Mouse (Mus musculus) spleen, postnatal 4 days (tissue): ENCODE data around the gene Wdfy2.
"Not testable (repeated sequence)": the region's sequence is repeated elsewhere in the genome, so short reads cannot be mapped to it uniquely, and the experiment has no call there.

ENCODE experiments used
- DNase-seq, 2 experiments: peaks; one replicate each; pipeline ENCODE4 v3.0.0; 2022; ENCODE audit warnings: low spot score in 2 of 2

Gene Wdfy2

DNA sequence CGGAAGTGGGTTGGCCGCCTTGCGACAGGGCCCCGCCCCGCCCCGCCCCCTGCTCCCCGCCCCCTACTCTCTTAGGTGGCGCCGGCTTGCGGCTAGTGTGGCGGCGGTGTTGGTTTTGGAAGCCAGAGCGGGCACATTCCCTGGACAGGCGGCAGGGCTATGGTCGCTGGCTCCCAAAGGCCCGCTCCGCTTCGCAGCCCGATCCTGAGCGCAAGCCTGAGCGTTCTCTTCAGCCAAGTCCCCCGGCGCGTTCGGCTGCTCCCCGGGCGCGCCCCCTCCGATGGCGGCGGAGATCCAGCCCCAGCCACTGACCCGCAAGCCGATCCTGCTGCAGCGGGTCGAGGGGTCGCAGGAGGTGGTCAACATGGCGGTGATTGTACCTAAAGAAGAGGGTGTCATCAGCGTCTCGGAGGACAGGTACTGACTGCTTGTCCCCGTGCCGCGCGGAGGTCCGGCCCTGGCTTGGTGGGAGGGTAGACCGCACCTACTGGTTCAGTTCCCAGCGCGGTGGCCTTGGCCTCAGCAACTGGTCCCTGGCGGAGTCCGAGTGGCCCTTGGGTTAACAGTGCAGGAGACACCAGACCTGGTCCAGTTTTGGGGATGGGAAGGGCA lies at the start of gene Wdfy2:
Gene Wdfy2, plus strand, starts transcription at position 38 of the 612 bp plus-strand sequence.
- DNase-seq: peak in 1 of 2 experiments; percentile 82

DNA sequence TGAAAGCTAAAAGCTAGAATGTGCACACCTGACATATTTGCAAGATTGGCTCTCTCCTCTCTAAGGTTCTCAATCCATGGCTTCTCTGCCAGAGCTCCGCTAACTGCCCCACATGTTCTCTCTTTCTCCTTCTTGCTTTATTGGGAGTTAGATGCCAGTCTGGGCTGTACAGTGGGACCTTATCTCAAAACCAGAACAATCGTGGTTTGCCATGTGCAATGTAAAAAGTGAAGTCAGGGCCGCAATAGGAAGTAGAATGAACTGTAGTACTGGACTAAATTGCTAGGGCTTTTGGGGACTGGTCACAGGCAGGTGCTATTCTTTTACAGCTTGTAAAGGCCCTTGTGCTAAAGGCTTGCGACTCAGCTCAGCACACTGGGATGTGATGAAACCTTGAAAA lies 48.2 kb upstream of the Wdfy2 start:
- no peak for DNase-seq

DNA sequence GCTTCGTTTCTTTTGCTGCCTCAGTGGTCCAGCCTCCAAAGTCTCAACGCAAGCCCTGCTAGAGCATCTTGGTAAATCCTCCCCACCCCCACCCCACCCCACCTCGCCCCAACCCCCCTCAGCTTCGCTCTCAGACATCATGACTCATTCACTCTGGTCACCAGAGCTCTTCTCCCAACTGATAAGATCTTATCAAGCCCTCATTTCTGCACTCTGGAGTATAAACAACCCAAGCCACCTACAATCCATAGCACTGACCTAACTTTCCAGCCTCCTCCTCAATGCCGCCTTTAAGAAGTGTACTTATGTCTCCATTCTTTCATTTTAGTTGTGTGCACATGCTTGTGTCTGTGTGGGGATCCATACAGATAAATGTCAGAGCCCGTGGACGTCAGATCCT lies 41.8 kb upstream of the Wdfy2 start:
- DNase-seq: no peak

DNA sequence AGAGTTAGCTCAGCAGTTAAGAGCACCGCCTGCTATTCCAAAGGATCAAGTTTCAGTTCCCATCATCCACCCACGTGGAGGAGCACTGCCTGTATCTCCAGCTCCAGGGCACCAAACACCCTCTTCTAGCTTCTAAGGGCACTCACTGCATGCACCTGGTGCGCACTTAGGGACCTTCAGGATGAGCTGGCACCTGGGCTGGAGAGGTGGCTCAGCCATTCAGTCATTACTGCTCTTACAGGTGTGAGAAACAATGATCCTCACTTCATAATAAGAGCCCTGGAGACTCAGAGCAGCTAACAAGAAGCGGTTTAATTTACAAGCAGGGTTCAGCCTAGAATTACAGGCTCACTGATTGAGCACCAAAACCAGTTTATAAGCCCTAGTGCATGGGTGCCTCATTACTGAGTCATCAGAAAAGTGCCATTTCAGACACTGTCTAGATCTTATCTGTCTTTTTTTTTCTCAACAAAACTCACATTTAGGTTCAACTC lies 38.8 kb upstream of the Wdfy2 start:
- no peak for DNase-seq

DNA sequence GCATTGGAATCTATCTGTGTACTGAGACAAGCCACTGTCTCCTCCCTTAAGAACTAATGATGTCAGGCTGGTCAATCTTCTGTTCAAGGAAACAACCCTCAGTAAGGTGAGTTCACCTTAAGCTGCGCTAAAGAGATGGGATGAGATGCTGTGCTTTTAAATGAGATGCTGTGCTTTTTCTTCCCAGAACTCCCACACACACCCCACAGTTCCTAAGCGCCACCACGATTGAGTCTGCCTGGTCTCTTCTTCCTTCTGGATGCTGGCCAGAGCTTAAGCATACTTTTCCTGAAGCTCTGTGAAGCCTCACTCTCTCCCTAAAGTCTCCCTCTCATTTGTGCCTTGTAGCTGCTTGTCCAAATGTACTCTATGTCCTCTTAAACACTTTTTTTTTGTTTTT lies 36.7 kb upstream of the Wdfy2 start:
- DNase-seq: no peak

DNA sequence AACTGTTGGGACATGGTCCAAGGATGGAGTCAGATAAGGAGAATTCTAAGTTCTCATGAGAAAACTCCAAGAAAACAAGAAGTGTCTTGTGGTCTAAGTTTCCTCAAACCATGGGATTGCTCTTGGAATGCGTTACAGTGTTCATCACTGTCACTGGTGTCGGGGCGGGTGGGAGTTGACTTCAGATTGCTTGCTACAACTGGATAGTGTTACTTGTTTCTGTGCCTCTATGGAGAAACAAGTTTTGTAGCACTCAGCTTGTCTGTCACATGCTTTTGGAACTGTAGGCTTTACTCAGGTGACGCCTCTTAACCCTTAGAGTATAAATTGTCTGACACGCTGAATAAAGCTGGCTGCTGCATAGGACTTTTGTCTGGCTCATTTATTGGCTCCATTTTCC lies 34.3 kb upstream of the Wdfy2 start:
- DNase-seq: no peak

DNA sequence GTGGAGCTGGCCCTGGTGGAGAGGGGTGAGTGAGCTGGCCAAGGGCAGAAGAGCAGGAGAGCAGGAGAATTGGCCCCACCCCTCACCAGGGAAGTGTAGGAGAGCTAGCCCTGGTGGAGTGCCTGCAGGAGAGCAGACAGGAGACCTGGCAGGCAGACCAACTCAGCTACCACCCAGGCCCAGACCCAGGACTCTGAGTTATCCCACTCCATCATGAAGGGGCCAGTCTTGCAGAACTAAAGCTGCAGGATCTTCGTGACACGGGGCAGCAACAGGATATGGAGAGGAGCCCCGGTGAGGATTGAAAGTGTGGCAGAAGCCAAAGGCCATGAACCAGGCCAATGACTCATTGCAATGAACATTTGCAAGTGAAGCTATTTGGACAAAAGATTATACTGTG lies 30.6 kb upstream of the Wdfy2 start:
- DNase-seq: no peak

DNA sequence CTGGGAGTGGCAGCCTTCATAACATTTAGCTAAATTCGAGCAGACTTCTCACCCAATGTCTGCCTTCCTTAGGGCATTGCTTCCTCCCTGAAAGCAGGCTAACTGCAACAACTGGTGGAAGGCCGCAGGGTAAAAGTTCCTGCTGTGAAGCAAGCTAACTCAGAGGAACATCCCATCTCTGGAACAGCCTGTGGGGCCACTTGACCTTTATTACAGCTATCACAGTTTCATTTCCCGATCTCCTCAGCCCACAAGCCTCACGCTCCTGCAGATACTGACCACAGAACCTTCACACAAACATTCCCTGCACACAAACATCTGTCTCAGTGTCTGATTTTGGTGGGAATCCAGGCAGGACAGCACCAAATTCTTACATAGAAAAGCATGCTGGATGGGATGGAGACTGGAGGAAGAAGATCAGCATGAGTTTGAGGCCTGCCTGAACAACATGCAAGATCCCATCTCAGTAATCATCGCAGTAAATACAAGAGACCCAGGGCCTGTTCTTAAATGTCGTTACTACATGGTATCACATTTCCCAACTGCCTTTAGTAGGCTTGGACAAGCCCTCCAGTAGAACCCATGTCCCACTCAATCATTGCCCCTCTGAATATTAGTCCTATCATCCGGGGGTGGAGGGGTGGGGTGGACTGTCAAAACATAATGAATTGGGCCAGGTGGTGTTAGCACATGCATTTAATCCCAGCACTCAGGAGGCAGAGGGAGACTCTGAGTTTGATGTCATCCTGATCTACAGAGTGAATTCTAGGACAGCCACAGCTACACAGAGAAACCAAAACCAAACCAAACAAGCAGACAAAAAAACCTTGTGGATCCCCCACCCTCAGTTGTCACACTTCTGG lies 28.6 kb upstream of the Wdfy2 start:
- DNase-seq: no peak

DNA sequence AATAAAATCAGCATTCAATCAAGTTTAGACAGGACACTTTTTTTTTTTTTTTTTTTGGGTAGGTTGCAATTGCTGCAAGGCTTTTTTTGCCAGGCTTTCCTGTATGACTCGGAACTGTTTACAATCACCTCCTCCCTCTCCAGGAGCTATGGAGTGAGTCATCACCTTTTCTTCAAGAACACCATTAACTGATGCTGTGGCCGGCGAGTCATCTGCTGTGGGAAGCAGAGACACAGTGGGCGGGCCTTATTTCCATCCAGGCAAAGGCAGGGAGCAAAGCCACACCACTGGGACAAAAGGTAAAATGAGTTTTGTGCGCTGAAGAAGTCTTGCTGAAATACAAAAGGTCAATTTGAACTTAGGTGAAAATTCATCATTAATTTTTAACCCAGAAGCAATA lies 24.7 kb upstream of the Wdfy2 start:
- DNase-seq: no peak

DNA sequence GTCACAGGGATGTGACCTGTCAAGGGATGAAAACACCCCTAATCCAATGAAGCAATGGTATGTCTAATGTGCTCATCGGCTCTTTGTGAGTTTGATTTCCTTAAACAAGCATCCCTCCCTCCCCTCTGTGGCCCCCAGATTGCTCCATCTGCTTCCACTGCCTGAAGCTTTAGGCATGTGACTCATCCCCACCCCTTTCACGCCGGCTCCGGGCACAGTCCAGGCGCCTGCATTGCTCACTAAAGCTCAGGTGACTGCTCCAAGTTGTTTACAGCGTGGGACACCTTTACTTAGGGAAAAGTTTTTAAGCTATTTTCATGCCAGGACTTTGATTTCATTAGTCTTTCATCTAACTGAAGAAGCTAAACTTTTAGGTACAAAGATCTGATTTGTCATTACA lies 22.9 kb upstream of the Wdfy2 start:
- no peak for DNase-seq

DNA sequence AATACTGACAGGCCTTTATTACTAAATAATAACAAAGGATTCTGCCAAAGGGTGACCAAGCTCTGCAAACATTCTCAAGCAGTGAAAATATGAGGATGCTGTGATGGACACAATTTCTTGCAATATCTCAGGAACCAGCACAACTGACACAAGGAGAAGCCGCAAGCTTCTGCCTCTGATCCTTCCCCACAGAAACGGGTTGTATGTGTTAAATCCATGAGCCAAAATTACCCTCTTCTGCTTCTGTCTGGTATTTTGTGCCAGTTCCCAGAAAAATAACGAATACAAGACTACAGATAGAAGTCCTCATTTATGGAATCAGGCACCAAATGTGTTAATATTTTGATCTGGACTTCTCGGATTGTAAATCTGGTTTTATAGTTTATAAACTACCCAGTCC lies 20.7 kb upstream of the Wdfy2 start:
- no peak for DNase-seq

DNA sequence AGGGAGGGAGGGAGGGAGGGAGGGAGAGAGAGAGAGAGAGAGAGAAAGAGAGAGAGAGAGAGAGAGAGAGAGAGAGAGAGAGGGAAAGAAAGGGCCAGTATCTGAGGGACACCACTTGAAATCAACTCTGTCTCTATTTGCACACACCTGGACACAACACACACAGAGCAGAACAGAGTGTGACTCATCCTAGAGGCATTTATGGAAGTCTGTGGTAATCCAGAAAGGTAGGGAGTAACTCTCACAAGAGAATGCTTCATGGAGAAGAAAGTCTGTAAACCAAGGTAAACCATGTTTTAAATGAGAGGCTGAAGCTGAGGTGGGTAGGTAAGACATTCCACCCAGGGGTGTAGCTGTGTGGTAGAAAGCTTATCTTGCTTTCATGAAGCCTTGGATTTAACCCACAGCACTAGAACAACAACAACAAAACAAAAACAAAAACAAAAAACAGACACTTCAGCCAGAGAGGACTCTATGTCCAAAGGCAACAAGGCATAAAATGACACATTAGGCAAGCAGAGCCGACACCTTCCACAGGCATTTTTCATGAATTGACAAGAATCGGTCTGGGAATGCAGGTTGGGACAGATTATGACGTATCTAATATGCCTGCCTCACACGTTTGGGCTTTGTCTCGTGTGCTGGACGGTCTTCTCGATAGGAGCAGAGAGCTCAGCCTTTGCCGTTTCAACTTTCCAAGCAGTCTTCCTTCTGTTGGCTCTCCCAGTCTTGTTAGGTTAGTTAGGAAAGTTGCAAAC lies 11.7 kb upstream of the Wdfy2 start:
- DNase-seq: no peak

DNA sequence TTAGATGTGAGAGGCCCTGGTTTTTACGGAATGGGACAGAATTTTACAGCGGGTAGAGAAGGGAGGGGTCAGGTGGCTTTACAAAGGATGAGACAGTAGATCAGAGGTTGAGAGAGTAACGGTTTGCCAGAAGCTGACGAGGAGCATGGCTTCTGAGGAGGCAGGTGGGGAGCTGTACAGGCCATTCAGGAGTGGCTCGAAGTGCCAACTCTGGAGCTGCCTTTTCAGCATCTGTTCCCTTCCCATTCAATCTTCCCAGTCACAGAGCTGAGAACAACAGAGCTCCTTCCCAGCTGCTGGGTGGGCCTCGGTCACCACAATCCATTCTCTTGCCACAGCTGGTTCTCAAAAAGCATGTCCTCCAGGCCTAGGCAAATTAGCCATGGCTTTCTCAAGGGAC lies 8.2 kb upstream of the Wdfy2 start:
- no peak for DNase-seq

DNA sequence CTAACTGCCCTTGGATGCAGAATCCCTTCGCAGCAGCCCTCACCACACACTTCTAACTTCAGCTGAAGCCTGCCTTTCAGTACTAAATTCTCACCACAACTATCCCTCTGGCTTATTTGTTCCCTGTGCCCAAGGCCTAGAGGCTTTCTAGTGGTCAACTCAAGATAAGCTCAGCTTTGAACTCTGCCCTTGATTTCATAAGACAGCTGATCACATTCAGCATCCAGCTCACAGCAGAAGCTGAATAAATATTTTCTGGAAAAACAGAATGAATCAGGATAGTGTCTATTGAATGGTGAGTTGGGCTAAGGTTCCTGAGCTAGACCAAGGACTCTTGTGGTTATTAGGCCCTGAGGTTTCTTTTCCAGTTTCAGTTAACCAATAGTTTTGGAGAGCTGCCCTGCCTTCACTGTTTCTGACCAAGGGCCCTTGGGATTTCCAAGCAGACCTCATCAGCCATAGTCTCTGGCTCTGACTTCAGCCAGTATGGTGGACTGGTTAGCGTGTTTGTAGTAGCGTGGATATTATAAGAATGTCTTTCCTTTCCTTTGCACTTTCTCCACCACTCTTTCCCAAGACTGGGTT lies 5.7 kb upstream of the Wdfy2 start:
- no peak for DNase-seq

DNA sequence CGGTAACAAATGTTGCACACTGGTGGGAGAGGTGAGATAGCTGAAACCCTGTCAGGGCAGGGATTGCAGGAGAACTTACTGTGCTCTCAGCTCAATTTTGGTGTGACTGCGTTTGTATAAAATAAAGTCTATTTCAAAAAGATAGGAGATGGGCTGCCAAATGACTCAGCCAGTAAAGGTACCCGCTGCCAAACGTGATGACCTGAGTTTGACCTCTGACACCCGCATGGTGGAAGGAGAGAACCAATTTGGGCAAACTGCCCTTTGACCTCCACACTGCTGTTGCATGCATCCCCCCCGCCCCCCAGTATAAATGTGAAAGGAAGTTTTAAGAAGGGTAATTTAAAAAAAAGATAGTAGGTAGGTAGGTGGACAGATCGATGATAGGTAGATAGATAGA lies 4.4 kb upstream of the Wdfy2 start:
- no peak for DNase-seq

DNA sequence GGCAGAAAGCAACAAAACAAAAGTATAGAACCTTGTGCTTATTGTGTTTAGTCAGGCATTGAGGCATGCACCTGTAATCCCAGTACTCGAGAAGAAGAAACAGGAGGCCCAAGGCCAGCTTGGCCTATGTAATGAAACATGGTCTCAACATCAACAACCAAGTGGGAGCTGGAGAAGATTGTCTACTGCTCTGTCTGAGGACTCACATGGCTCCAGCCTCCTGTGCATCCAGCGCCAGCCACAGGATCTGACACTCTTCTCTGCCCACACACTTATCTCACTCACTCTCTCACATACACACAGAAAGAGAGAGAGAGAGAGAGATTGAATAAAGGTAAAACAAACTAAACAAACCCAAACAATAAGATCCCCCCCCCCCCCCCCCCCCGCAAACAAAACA lies 3.9 kb upstream of the Wdfy2 start:
- no peak for DNase-seq

DNA sequence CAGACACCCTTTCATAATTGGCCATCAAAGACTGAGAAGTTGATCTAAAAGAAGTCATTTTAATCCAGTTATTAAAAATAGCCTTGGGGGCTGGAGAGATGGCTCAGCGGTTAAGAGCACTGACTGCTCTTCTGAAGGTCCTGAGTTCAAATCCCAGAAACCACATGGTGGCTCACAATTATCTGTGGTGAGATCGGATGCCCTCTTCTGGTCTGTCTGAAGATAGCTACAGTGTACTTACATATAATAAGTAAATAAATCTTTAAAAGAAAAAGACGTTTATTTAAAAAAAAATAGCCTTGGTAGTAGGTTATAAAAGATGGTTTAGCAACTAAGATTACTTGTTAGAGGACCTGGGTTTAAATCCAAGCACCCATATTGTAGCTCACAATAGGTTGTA lies 1.7 kb upstream of the Wdfy2 start:
- DNase-seq: not testable (repeated sequence)

DNA sequence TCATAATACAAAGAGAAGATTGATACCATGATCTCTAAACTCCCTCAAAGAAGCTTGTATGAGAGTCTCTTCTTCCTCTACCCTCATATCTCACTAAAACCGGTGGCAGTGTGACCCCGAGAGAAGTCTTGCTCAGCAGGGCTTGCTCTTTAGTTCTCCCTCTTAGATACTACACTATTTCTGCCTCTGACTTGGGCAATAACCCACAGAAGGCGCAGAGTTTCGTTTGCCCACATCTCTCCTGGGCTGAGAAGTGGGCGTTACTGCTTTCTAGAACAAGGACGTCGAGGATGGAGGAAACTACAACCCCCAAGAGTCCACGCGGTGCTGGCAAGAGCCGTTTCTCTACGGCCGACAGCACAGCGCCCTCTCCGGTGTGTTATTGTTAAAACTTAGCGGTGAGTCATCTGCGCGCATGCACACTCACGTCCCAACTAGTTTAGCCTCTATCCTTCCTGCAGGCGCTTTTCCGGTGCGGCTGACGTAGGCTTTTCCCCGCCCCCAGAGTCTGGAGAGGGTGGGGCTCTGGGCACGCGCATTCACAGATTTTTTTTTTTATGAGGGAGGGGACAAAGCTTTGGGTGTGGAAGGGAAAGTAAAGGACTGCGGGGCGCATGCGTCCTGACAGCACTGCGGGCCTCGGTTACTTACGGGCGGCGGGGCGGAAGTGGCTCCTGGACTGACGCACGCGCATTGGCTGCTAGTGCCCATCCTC lies 395 bp upstream of the Wdfy2 start:
- DNase-seq: peak; percentile 92 to 94

DNA sequence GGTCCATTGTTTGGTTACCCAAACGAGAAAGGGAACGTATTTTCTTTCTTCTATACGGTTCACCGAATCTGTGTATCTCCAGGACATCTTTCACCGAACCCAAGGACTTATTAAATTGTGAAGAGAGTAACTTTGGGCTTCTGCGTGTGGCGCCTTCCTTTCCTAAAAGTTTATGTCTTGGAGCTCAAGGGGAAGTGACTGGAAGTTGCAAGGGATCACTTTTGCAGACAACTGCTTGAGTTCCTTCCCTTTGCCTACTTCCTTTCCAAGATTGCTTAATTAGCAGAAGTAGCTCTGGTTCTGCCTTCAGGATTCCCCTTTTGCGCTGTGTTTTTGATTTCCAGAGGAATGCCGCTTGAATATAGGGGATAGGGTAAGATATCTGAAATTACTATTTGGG lies 858 bp downstream of the Wdfy2 start:
- DNase-seq: no peak

DNA sequence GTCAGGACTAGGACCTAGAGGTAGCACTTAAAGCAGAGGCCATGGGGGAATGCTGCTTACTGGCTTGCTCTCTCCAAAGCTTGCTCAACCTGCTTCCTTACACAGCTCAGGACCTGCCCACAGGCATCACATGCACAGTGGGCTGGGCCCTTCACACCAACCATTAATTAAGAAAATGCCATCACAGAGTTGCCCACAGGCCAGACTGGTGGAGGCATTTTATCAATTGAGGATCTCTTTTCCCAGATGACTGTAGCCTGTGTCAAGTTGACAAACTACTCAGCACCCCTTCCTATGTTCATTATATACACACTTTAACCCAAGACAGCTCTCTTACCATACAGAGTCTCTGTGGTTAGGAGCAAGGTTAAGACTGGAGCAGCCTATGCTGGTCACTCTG lies 4.2 kb downstream of the Wdfy2 start:
- DNase-seq: no peak

DNA sequence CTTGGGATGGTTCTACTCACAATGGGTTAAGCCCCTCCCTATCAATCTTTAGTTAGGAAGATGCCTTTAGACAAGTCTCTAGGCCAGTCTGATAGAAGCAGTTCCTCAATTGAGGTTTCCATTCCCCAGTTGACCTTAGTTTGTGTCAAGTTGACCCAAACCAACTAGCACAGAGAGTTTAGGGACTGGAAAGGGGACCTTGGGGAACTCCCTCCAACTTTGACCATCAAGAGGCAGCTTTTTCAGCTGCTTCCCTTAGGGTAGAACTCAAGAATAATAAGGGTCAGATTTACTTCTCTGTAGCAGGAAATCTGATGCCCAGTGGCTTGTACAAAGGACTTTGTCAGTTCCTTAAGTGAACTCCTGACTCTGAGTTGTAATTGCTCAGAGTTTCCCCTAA lies 5.0 kb downstream of the Wdfy2 start:
- DNase-seq: no peak

DNA sequence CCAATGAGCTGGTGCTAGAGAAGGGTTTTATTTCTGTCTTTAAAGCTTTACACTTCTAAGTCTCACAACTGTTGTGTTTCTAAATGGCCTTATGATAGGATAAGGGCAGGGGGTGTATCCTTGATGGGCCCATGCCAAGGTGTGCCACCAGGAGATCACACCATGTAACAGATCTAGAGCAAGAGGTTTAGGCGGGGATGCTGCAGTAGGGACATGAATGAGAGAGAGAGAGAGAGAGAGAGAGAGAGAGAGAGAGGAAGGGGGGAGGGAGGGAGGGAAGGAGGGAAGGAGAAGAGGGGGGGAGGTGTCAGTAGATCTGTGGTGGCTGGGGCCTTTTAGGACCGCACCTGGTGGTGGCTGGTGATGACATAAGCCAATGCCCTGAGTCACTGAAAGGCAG lies 5.5 kb downstream of the Wdfy2 start:
- no peak for DNase-seq
